Mouse (Mus musculus) CD4-positive, CD25-positive, alpha-beta regulatory T cell (primary cell): ENCODE data around the gene Gtf3c4. TPM values are rescaled to one million over a fixed set of nuclear protein-coding genes. Genes with fewer than 3 reads are reported as not detected.

Experiments used
- polyA plus RNA-seq: library from polyadenylated mRNA; unstranded; fragments of 100-300 nt; shearing (Covaris generic); gene quantifications from one replicate; pipeline ENCODE4 v1.2.1, GENCODE M21; 2017

The Gtf3c4 gene
- polyA plus RNA-seq = 10.4 TPM

DNA sequence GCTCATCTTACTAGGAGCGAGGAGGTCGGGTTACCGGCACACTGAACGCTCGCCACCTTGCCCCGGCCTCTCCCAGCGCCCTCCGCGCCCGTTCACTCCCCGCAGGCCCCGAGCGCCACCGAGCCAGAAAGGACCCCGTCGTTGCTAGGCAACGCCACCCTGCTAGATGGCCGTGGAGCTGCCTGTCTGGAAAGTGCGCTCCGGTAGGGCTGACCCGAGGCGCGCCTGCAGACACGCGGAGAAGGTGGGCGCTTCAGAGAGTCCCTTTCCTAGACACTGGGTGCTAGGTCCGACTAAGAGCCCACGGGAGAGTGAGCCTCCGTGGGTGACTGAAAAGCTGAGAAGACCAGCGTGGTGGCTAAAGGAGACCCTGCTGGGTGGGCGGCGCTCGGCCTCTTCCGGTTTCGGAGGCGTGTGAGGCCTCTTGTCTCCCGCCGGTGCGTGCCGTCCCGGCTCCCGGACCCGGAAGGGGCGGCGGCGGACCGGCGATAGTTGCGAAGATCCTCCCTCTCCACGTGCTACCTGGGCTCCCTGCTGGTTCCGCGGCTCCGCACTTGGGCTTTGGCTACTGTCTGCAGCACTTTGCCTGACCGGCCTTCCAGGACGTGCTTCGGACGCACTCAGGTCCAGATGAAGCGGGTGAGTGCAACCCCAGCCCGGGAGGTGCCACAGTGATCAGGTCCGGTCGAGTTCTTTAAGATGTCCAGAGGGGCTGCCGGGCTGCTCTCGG, at the start of gene Gtf3c4, which contains the start of gene Ddx31:
Gtf3c4 (minus strand) TSS at position 139 of the 730 bp plus-strand sequence.
Ddx31 (plus strand) TSS at position 185 of the 730 bp plus-strand sequence.

Other genes starting within 250 kb of the Gtf3c4 start
- gene Gfi1b, start 218.4 kb downstream of the Gtf3c4 start, polyA plus RNA-seq = not detected
- 34.0 TPM for gene Tsc1, start 199.1 kb downstream of the Gtf3c4 start, polyA plus RNA-seq
- not detected for gene Spaca9, start 140.6 kb downstream of the Gtf3c4 start, polyA plus RNA-seq
- not detected for gene Ak8, start 140.2 kb downstream of the Gtf3c4 start, polyA plus RNA-seq
- 27.1 TPM for gene Ddx31, start within 50 bp of the Gtf3c4 start, polyA plus RNA-seq
- not detected for gene Barhl1, start 76.3 kb upstream of the Gtf3c4 start, polyA plus RNA-seq
- gene Cfap77, start 214.7 kb upstream of the Gtf3c4 start, polyA plus RNA-seq = 0.83 TPM
- gene Ttf1, start 219.9 kb upstream of the Gtf3c4 start, polyA plus RNA-seq = 24.1 TPM